Mouse (Mus musculus) megakaryocyte, embryonic 14.5 days (primary cell): ENCODE measurements around the gene Zfp978. TPM values are rescaled to one million over a fixed set of nuclear protein-coding genes. Genes with fewer than 3 reads are reported as not detected.
"Not testable (repeated sequence)": the region's sequence is repeated elsewhere in the genome, so short reads cannot be mapped to it uniquely, and the experiment has no call there.

Experiments
- H3K27me3 ChIP-seq: replicated peaks from 2 replicates; pipeline ENCODE3; 2012; ENCODE audit warnings: inconsistent platforms
- H3K36me3 ChIP-seq: replicated peaks from 2 replicates; pipeline ENCODE3; 2012; ENCODE audit warnings: low read length, inconsistent platforms, mixed read lengths
- H3K4me1 ChIP-seq: 2 replicates; pipeline ENCODE4 v1.6.1; 2012; ENCODE audit warnings: inconsistent platforms
- H3K4me3 ChIP-seq: replicated peaks from 2 replicates; pipeline ENCODE3; 2012; ENCODE audit warnings: moderate library complexity, mild to moderate bottlenecking, inconsistent platforms
- H3K9me3 ChIP-seq: 2 replicates; pipeline ENCODE4 v1.6.1; 2012; ENCODE audit warnings: inconsistent platforms
- FLI1 ChIP-seq: IDR thresholded peaks from 2 replicates; pipeline ENCODE4 v1.6.1; 2012; ENCODE audit warnings: low read length, inconsistent platforms, mixed read lengths
- GATA1 ChIP-seq: IDR thresholded peaks from 3 replicates; pipeline ENCODE4 v1.6.1; 2012; ENCODE audit warnings: mixed read lengths, low read length, inconsistent platforms, borderline replicate concordance
- polyA plus RNA-seq: library from polyadenylated mRNA; stranded (reverse); fragments of >175 nt; gene quantifications from 2 replicates; pipeline ENCODE4 v1.2.3, GENCODE M21; 2012; ENCODE audit warnings: low replicate concordance; ENCODE audit not compliant: insufficient read depth

The Zfp978 gene
- polyA plus RNA-seq, 1 experiment, result not detected

- Histone ChIP-seq H3K4me3 (no peak overlapping the region), H3K9me3 (peaks cover 32% of the 10 kb centered on the region), H3K4me1 (no peaks in the 10 kb centered on the region), H3K27me3 (no peaks in the 10 kb centered on the region), H3K36me3 (no peaks in the 10 kb centered on the region)
- TF ChIP-seq FLI1, result no peak
- no peak for TF ChIP-seq GATA1
Measured at GRCm38 (mm10) chr4:147430651-147431050, 69.5 kb downstream of the Zfp978 start.

- H3K4me3 ChIP-seq, H3K27me3 ChIP-seq, H3K36me3 ChIP-seq, H3K4me1 ChIP-seq: not testable (repeated sequence)
- H3K9me3 ChIP-seq, result peaks cover 33% of the 10 kb centered on the region
- TF ChIP-seq GATA1 (0 out of 3 replicates have a peak, but pooled peaks have one; percentile 26), FLI1 (0 out of 2 replicates have a peak, but pooled peaks have one; percentile 36)
Measured at GRCm38 (mm10) chr4:147431696-147432442, 70.8 kb downstream of the Zfp978 start.

- no peak overlapping the region for H3K4me3 ChIP-seq
- peaks cover 37% of the 10 kb centered on the region for H3K9me3 ChIP-seq
- no peaks in the 10 kb centered on the region for H3K36me3 ChIP-seq
- H3K27me3 ChIP-seq, result no peaks in the 10 kb centered on the region
- no peaks in the 10 kb centered on the region for H3K4me1 ChIP-seq
- no peak for TF ChIP-seq FLI1
- no peak for TF ChIP-seq GATA1
Measured at GRCm38 (mm10) chr4:147432443-147432790, 71.3 kb downstream of the Zfp978 start.

- peaks cover 37% of the 10 kb centered on the region for H3K9me3 ChIP-seq
- H3K4me3 ChIP-seq, result no peak overlapping the region
- no peaks in the 10 kb centered on the region for H3K27me3 ChIP-seq
- H3K36me3 ChIP-seq, result no peaks in the 10 kb centered on the region
- TF ChIP-seq GATA1 (no peak), FLI1 (no peak)
- no peaks in the 10 kb centered on the region for H3K4me1 ChIP-seq
Measured at GRCm38 (mm10) chr4:147433017-147433416, 71.9 kb downstream of the Zfp978 start.

- no peaks in the 10 kb centered on the region for H3K36me3 ChIP-seq
- H3K9me3 ChIP-seq, result peaks cover 34% of the 10 kb centered on the region
- no peaks in the 10 kb centered on the region for H3K4me1 ChIP-seq
- H3K4me3 ChIP-seq, result no peak overlapping the region
- TF ChIP-seq FLI1 (no peak), GATA1 (no peak)
- H3K27me3 ChIP-seq, result no peaks in the 10 kb centered on the region
Measured at GRCm38 (mm10) chr4:147433874-147434273, 72.8 kb downstream of the Zfp978 start.

Other genes with a start within 250 kb of the Zfp978 start
- not detected in 2 replicates for gene Zfp991, start 229.3 kb upstream of the Zfp978 start, polyA plus RNA-seq
- gene Zfp988, start 55.6 kb upstream of the Zfp978 start, polyA plus RNA-seq, result not detected in 2 replicates
- not detected in 2 replicates for gene Zfp982, start 131.1 kb downstream of the Zfp978 start, polyA plus RNA-seq
- gene Gm16503, start 178.9 kb downstream of the Zfp978 start, polyA plus RNA-seq, result not detected in 2 replicates
- gene Zfp985, start 192.0 kb downstream of the Zfp978 start, polyA plus RNA-seq, result 0.13 TPM in 1 of 2 replicates, not detected in the other